Mouse (Mus musculus) heart, postnatal 10 days (tissue): ENCODE measurements at regions not wholly inside any gene's neighbourhood (a gene's known extent, or its start where the extent isn't known, plus 50 kb on each side); places are given as distances from the start of the nearest gene placed in this dataset.
"Not testable (repeated sequence)": the region's sequence is repeated elsewhere in the genome, so short reads cannot be mapped to it uniquely, and the experiment has no call there.

Experiments used
- DNase-seq, 2 experiments: peaks; one replicate each; pipeline ENCODE4 v3.0.0; 2021
- intact Hi-C: fragments of 180-260 bp; cut with DNase I; formaldehyde crosslinking; loops from one replicate; pipeline ENCODE4 v1.15.1; 2025

DNA sequence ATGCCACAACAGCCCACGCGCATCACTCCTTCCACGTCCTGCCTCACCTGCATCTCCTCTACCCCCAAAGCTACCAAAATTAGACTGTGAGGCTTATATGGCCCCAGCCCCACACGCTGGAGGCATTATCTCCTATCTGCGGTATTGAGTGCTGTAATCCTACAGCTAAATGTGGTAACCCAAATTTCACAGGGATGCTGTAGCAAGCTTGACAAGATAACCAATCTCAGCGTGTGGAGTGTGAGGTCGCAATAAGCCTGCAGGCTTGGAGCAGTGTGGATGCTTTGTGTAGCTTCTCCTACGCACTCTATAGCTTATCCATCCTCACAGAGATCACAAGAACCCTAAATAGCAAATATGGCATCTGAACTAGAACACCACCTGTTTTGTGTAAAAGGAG, 251.2 kb upstream of the Kcnh8 start:
- no peak for DNase-seq
- intact Hi-C loops: no loop called here

DNA sequence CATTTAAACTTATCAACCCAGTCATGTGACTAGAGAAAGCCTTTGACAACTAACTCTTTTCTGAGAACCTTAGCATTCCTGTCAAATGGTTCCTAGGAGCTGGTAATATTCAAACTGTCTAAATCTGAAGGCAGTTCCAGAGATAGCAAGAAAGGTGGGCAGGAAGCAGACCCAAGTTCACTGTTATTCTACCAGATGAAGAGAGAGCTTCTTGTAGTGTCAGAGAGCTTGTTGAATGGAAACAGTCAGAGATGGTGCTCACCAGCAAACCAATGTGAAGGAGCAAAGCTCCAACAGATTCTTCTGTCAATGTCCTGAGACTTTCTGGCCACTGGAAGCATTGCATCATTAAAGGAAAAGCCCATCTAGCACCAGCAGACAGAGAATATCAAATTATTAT, 251.8 kb upstream of the Kcnh8 start:
- DNase-seq: no peak
- intact Hi-C loops: no loop called here

DNA sequence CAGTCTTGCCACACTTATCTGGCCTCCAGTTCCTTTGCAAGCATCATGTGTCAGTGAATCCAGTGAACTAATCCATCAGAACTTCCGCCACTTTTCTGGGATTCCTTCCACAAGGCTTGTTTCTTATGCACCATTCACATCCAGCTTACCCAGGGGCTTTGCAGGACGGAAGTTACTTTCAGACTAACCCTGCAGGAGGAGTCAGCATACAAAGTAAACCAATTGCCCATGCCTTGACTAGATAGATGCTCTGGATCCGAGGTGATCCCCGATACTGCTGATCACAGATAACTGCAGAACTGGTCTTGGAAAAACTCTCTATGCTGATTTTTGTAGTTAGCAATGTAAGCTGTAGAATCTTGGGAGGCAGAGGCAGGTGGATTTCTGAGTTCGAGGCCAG, 252.6 kb upstream of the Kcnh8 start:
- intact Hi-C loops: no loop called here
- no peak for DNase-seq

DNA sequence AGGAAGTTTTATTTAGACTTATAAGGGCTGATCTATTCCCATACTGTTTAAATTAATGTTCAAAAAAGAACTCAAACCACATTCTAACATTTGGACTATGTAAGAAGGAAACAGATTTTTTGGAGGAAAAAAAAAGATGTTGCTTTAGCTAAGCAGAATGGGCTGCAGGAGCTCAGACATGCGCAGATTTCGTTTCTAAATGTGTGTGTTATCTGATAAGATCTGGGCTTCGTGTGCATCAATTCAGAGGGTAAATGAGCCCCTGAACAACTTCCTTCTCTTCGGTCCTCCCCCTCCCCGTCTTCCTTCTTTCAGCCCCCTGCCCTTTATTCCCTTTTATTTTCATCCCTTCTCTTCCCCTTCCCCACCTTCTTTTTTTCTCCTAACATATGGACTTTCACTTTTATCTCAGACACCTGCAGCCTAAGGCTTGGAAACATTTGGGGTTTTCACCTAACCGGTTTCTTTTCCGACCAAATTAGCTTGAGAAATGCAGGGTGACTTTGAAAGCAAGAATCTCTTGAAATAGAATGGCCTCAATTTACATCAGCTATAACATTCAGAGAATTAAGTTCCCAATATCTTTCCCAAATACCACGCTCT, 253.9 kb upstream of the Kcnh8 start:
- intact Hi-C loops: no loop called here
- DNase-seq: no peak

DNA sequence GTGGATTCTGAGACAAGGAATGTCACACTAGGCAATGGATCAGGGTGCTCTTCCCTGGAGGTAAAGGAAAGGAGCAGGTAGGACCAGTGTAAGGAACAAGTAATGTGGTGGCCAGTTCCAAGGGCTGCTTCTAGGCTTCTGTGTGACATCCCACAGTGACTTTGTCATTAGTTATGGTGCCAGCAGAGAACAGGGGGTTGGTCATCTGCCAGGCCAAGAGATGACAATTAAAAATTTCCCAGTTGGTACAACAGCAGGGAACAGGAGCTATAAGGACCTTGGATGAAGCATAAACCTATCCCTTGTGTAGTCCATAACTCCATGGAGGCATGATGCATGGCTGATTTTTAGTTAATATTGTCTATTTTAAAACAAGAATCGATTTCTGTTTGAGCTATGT, 281.9 kb upstream of the Kcnh8 start:
- intact Hi-C loops: no loop called here
- no peak for DNase-seq

DNA sequence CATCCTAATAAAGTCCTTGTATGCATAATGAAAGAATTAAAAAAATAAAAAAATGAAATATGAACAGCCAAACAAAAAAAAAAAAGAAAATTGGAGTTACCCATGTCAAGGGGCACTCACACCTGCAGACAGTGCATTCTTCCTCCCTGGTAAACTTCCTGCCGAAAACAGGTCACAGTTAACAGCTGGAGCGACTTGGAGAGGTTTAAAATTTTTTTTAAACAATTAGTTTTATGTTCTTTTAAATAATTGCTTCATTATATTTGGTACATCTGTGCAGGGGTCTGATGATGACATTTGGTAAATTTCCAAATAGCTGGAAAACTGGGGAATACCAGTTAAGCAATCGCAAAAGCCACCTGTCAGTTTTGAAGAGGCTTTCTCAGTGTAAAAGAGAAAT, 285.5 kb upstream of the Kcnh8 start:
- intact Hi-C loops: no loop called here
- DNase-seq: no peak

DNA sequence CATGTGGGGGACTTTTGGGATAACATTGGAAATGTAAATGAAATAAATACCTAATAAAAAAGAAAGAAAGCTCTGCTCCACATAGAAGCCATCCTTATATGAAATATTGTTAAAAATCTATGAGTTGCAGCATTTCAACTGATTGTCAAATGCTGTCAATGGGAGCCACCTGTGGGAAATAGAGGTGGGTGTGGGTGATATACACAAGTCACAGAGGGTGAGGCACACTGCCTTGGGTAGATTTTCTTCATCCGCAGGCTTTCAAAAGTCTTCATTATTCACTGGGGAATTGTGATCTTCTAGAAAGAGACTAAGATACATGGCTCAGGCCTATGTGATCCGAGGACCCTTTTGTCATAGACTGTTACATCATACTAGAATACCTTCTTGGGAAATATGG, 286.6 kb upstream of the Kcnh8 start:
- intact Hi-C loops: no loop called here
- DNase-seq: no peak

DNA sequence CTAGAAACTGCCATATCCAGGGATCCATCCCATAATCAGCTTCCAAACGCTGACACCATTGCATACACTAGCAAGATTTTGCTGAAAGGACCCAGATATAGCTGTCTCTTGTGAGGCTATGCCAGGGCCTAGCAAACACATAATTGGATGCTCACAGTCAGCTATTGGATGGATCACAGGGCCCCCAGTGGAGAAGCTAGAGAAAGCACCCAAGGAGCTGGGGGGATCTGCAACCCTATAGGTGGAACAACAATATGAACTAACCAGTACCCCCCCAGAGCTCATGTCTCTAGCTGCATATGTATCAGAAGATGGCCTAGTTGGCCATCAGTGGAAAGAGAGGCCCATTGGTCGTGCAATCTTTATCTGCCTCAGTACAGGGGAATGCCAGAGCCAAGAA, 287.1 kb upstream of the Kcnh8 start:
- DNase-seq, intact Hi-C loops: not testable (repeated sequence)

DNA sequence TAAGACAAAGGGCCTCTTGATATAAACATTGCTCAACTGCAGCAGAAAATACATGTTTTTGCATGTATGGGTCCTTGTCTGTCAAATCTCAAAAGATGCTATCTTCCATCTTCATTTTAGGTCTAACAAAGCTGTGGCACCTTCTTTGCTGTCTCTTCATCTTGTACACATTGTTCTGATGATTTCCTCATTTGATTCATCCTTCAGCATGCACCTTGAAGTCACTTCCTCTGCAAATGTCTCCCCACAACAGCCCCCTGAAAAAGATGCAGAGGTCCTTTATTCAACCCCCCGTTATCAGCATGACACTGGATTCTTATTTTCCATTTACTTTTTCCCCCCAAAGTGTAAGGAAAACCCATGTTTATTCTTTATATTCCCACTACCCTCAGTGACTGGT, 290.5 kb upstream of the Kcnh8 start:
- intact Hi-C loops: no loop called here
- DNase-seq: no peak

DNA sequence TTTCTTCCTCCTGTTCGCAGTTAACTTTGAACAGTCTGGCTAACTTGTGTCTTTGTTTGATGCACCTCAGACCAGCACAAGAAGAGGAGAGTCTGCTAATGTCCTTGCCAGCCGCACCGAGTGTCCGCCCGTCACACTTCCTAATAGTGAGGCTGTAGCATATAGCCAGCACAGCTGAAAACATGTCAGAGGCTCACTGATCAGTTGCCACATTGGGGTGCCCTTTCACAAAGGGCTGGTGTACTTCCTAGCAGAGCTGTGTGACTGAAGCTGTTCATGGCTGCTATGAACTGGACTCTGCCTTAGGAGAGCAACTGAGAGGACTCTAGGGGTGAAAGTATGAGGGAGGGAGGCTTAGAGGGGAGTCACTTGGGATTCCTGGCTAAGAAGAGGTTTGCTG, 293.7 kb upstream of the Kcnh8 start:
- intact Hi-C loops: no loop called here

DNA sequence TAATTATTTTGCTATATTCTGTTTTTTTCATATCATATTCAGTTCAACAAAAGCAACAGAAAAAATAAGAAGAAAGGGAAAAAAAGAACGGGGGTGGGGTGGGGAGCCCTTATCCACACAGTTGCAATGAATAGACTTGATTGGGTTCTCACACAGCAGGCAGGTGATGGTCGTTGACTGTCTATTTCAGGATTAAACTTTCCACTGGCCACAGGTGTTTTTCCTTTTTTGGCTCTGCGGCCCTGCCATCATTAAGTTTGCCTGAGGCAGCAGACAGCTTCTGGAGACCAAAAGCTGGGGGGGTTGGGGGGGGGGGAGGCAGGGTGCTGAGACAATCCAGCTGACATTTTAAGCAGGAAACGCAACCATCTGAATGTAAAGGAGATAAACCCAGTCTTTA, 298.4 kb upstream of the Kcnh8 start:
- intact Hi-C loops: no loop called here

More for the DNA sequence above, 293.7 kb upstream of the Kcnh8 start:
- no peak for DNase-seq

DNA sequence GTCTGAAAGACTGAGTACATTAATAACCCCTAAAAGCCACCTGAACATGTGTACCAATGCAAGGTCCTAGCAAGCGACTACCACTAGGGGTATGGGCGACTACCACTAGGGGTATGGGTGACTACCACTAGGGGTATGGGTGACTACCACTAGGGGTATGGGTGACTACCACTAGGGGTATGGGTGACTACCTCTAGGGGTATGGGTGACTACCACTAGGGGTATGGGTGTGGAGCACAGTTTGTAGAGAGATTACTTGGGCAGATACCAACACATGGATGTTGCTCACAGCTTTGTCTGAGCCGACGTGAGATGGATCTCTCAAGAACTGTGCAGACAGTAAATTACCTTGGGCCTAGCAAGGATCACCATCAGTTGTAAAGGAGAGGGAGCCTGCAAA, 299.2 kb upstream of the Kcnh8 start:
- intact Hi-C loops: no loop called here
- no peak for DNase-seq

More for the DNA sequence above, 298.4 kb upstream of the Kcnh8 start:
- no peak for DNase-seq

DNA sequence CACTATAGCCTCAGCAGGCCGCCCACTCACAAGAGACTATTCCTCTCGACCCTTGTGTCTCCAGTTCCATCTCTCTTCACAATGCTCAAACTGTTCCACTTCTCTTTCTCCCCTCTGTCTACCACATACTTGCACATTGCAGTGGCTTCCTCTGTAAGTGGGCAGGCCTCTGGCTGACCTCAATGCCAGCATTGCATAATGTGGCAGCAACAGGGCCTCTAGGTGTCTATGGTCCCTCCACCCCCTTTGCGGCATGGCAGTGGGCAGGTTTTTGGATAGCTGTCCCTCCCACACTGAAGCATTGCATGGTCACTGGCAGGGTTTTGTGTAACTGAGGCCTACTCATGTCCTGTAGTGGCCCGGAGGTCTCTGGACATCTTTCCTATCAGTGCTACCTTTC, 302.7 kb upstream of the Kcnh8 start:
- DNase-seq: no peak
- intact Hi-C loops: no loop called here

DNA sequence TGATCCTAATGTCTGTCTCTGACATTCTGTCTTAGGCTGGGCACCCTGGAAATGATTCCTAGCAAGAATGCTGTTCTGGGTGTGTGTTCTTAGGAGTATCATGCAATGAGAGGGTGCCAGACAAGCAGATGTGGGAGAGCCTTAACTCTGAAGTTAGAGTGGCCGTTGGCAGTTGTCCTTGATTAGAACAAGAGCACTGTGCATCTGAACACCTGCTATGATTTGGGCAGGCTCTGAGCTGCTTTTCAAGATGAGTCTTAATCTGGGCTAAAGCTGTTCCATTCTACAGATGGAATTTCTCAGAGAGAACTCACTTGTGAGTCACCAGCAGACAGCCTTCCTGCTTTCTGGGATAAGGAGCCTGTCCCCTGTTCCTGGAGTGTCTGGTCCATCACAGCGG, 317.1 kb upstream of the Kcnh8 start:
- intact Hi-C loops: no loop called here

DNA sequence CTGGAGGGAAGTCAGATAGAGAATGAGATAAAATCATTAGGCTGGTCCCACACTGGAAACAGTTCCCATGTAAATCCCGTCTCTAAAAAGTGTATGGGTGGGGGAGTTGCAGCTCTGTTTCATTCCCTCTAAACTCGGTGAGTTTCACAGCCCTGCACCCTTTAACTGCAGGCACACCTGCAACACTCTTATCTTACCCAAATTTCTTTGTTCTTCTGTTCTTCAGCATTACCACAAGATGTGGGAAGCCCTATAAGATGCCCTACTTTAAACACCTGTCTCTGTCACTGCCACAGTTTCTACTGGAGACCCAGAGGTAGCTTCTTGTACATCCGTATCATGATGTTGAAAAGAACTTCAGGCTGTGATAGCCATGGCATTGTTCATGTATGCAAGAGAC, 320.2 kb upstream of the Kcnh8 start:
- intact Hi-C loops: no loop called here
- DNase-seq: no peak

More for the DNA sequence above, 317.1 kb upstream of the Kcnh8 start:
- DNase-seq: no peak

DNA sequence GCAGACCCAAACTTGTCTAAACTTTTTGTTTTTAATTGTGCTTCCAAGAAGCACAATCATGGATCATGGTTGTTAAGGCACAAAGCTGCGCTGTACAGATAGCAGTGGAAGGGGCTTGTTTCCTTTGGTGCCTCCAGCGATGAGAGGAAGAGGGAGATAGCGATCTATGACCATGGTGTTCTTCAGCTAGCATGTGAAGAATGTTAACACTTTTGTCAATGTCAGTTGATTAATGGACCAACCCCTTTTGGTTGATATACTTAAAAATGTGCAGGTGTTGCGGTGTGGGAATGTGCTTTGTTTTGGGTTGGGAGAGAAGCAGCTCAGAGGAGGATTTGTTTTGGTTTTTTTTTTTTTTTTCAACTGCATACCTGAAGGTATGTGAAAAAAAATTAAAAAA, 324.0 kb upstream of the Kcnh8 start:
- DNase-seq: no peak
- intact Hi-C loops: no loop called here

DNA sequence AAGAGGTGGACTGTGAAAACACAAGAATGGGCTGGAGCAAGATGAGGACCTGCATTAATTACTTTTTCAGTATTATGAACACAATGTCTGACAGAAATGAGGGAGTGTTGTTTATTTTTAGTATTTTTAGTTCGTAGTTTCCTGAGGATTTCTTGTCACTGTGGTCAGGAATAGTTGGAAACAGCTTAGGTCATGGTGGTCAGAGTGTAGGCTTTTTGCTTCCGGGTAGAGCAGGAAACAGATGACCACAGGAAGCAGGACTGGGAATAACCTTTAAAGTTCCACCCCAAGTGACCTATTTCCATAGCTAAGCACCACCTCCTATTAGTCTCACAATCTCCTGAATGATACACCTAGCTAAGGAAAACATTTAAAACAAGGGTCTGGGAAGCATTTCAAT, 333.7 kb upstream of the Kcnh8 start:
- intact Hi-C loops: no loop called here
- DNase-seq: no peak

DNA sequence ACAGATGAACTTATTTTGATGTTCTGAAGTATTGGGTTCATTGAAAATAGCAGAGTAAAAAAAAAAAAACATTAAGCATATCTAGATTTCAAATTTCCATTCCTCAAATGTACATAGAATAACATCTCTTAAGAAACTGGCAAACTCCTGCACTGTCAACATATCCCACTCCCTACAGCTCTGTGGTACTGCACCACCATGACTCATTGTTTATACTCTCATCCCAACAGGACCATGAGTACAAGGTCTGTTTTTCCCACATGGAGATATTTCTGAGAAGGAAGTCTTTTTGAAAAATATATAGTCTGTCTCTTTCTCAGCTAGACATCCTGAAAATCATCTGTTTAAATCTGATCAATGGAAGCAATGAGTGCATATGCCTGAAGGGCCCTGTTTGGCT, 351.2 kb upstream of the Kcnh8 start:
- DNase-seq: no peak
- intact Hi-C loops: no loop called here

DNA sequence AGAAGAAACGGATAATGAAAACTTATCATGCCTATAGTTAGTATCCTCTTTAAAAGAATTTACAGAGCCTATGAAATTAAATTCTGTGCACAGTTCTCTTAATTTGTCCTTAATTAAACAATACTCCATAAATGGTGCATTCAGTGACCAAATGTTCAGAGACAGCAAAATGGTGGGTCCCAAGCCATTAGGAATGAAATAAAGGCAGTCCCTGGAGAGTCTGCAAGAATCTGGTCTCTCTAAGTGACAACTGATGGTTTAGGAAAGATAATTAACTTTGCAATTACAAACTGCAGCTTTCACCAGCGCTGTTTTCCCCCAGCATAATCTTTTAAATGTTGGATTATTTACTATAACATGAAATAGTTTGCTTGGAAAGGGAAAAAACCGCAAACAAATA, 376.9 kb upstream of the Kcnh8 start:
- intact Hi-C loops: no loop called here
- DNase-seq: no peak

DNA sequence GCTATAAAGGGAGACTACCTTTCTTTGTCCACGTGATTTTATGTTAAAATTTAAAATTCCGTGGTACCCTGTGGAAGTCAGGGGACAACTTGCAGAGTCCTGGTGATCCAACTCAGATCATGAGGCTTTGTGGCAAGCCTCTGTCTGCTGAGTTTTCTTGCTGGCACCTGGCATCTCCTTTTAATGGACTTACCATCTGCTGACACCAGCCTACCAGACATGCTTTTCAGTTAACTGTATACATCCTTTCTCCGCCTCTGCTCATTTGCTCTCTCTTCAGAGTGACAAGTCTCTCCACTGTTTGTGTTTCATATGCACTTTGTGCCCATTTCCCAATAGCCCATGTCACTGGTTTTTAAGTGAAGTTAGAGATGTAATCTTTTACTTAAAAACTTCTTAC, 382.1 kb upstream of the Kcnh8 start:
- no peak for DNase-seq
- intact Hi-C loops: no loop called here

DNA sequence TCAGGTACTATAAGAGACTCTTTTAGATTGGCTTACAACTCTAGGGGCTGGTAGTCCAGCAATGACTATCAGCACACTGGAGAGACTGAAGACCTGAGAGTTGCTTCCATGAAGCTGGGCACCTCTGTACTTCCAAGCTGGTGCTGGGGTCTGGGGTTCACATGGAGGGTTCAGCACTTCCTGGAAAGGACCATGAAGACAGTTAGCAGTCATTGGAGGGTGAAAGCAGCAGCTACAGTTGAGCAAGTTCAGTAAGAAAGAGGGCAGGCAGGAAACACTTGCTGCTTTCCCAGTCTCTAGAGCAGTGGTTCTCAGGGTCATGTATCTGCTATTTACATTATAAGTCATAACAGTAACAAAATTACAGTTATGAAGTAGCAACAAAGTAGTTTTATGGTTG, 384.3 kb upstream of the Satb1 start:
- no peak for DNase-seq
- intact Hi-C loops: no loop called here

DNA sequence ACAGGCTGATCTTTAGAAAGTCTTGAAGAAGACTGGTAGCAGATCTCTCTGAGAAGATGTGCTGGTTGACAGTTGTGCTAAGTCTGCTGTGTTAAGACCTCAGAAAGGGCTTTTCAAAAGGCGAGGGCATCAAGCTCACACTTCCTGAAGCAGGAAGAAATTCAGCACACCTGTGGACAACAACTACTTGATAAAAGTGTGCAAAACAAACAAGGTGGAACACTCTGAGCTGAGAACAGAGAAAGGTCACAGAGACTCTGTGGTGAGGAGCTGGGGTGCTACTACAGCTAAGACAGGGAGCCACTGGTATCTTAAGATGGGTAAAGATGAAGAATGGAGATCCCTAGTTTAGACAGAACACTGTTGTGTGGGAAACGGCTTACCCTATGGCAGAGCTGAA, 379.9 kb upstream of the Satb1 start:
- DNase-seq: no peak
- intact Hi-C loops: no loop called here

DNA sequence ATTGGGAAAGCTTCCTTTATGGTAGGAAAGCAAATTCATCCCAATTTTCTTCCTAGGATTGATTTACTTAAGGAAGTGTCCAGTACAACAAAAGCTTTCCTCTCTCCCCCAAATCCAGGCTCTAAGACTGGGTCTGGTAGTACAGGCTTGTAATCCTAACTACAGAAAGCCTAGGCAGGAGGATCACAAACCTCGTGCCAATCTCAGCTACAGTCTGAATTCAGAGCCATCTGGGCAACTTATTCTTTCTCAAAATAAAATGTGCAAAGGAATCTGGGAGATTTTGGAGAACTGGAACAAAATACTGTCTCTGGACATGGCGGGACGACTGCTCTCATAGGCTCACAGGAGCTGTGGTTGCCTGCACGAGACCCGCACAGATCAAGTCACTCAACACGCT, 377.4 kb upstream of the Satb1 start:
- intact Hi-C loops: no loop called here
- DNase-seq: no peak

DNA sequence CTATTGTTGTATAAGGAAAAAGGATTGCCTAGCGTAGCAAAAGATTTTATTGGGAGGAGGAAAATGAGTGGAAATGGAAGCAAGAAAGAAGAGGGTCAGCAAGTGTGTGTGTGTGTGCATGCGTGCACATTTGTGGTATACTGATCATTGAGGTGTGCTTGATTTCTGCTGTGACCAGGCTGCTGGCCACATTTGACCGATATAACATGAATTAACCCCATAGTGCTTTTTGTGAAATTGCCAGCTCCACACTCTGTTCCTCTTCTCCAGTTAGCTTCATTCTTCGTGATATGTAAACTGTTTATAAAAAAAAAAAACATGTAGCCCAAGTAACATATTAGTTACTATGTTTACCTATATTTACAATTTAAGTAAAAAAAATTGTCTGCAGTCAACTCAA, 364.6 kb upstream of the Satb1 start:
- intact Hi-C loops: no loop called here
- no peak for DNase-seq
